Mouse (Mus musculus) myocyte (in vitro differentiated cells): ENCODE data around the gene Prr3. TPM values are rescaled to one million over a fixed set of nuclear protein-coding genes. Genes with fewer than 3 reads are reported as not detected.

ENCODE experiments used
- H3K27me3 ChIP-seq: one replicate; pipeline ENCODE4 v1.6.1; 2011; ENCODE audit not compliant: control insufficient read depth, insufficient read depth, insufficient read length
- H3K36me3 ChIP-seq: one replicate; pipeline ENCODE4 v1.6.1; 2011; ENCODE audit not compliant: control insufficient read depth, insufficient read depth
- H3K4me2 ChIP-seq: one replicate; pipeline ENCODE4 v1.6.1; 2011; ENCODE audit warnings: low read depth, control low read depth
- H3K4me3 ChIP-seq: one replicate; pipeline ENCODE4 v1.5.1; 2011; ENCODE audit warnings: mild to moderate bottlenecking, control low read depth, moderate library complexity
- H3K79me2 ChIP-seq: one replicate; pipeline ENCODE4 v1.6.1; 2011; ENCODE audit not compliant: control insufficient read depth, insufficient read depth
- H3ac ChIP-seq: one replicate; pipeline ENCODE4 v1.6.1; 2011; ENCODE audit not compliant: control insufficient read depth, insufficient read length
- CEBPB ChIP-seq: IDR thresholded peaks from 2 replicates; pipeline ENCODE4 v1.6.1; 2011; ENCODE audit warnings: mild to moderate bottlenecking, moderate library complexity; ENCODE audit not compliant: poor library complexity, insufficient read depth, severe bottlenecking
- E2F4 ChIP-seq: IDR thresholded peaks from one replicate; pipeline ENCODE4 v1.6.1; 2011; ENCODE audit warnings: mild to moderate bottlenecking, control low read depth, moderate library complexity; ENCODE audit not compliant: insufficient read depth
- MAX ChIP-seq: IDR thresholded peaks from one replicate; pipeline ENCODE4 v1.6.1; 2011; ENCODE audit warnings: low read depth, mild to moderate bottlenecking, control low read depth
- MYOD1 ChIP-seq, 3 experiments: IDR thresholded peaks; one replicate each; pipeline ENCODE4 v1.6.1; 2011; ENCODE audit warnings: control low read depth in 2 of 3, low read depth in 2 of 3, mild to moderate bottlenecking in 2 of 3, moderate library complexity in 1 of 3; ENCODE audit not compliant: insufficient read length in 2 of 3, control insufficient read depth in 1 of 3
- MYOG ChIP-seq, 3 experiments: IDR thresholded peaks; one replicate each; pipeline ENCODE4 v1.6.1; 2011; ENCODE audit warnings: control low read depth in 2 of 3, low read depth in 2 of 3, mild to moderate bottlenecking in 2 of 3; ENCODE audit not compliant: insufficient read length in 2 of 3, control insufficient read depth in 1 of 3, insufficient read depth in 1 of 3
- POLR2A ChIP-seq: IDR thresholded peaks from one replicate; pipeline ENCODE4 v1.6.1; 2011; ENCODE audit warnings: low read depth, mild to moderate bottlenecking, control low read depth, moderate library complexity; ENCODE audit not compliant: insufficient read length
- POLR2AphosphoS2 ChIP-seq: IDR thresholded peaks from one replicate; pipeline ENCODE4 v1.6.1; 2011; ENCODE audit warnings: low read depth, control low read depth; ENCODE audit not compliant: insufficient read length
- REST ChIP-seq: IDR thresholded peaks from one replicate; pipeline ENCODE4 v1.6.1; 2011; ENCODE audit warnings: mild to moderate bottlenecking, control low read depth, moderate library complexity; ENCODE audit not compliant: insufficient read depth, insufficient read length
- SRF ChIP-seq: IDR thresholded peaks from one replicate; pipeline ENCODE4 v1.6.1; 2011; ENCODE audit warnings: low read depth; ENCODE audit not compliant: control insufficient read depth, insufficient read length
- TCF12 ChIP-seq: IDR thresholded peaks from one replicate; pipeline ENCODE4 v1.6.1; 2011; ENCODE audit warnings: mild to moderate bottlenecking, control low read depth; ENCODE audit not compliant: poor library complexity, insufficient read depth, severe bottlenecking
- TCF3 ChIP-seq: IDR thresholded peaks from one replicate; pipeline ENCODE4 v1.6.1; 2011; ENCODE audit warnings: low read depth, control low read depth; ENCODE audit not compliant: insufficient read length
- USF1 ChIP-seq: IDR thresholded peaks from one replicate; pipeline ENCODE4 v1.6.1; 2011; ENCODE audit warnings: low read depth, mild to moderate bottlenecking, control low read depth, moderate library complexity
- polyA plus RNA-seq: library from polyadenylated mRNA; unstranded; fragments of >200 nt; fragmentation: generic; extraction: Trizol; gene quantifications from one replicate; pipeline ENCODE4 v1.2.1, GENCODE M21; 2012; ENCODE audit warnings: missing spikeins

The Prr3 gene
- polyA plus RNA-seq, 1 experiment = 14.1 TPM

GRCm38 (mm10) chr17:36003331-36003730 lies 23.3 kb upstream of the Prr3 start:
- peaks cover 68% of the 10 kb centered on the region for H3K79me2 ChIP-seq
- no peaks in the 10 kb centered on the region for H3K36me3 ChIP-seq
- no peak overlapping the region for H3K4me2 ChIP-seq
- TF ChIP-seq POLR2A (no peak), TCF3 (no peak), SRF (no peak), POLR2AphosphoS2 (no peak), MYOD1 (IDR thresholded peaks at IDR 0.05; ENCODE audit: control insufficient read depth in 1 of 3, insufficient read length in 2 of 3, low read depth in 2 of 3) (no peak), MYOG (IDR thresholded peaks at IDR 0.05; ENCODE audit: control insufficient read depth in 1 of 3, insufficient read depth in 1 of 3, insufficient read length in 2 of 3, low read depth in 2 of 3) (no peak), USF1 (no peak), TCF12 (no peak)
- H3K27me3 ChIP-seq = no peaks in the 10 kb centered on the region
- no peak overlapping the region for H3K4me3 ChIP-seq
- H3ac ChIP-seq = no peak overlapping the region

- H3K4me2 ChIP-seq = peak overlapping the region; percentile 49
- no peak overlapping the region for H3K4me3 ChIP-seq
- no peaks in the 10 kb centered on the region for H3K27me3 ChIP-seq
- H3ac ChIP-seq = no peak overlapping the region
- H3K79me2 ChIP-seq = peaks cover 80% of the 10 kb centered on the region
- no peaks in the 10 kb centered on the region for H3K36me3 ChIP-seq
- TF ChIP-seq MYOD1 (IDR thresholded peaks at IDR 0.05; ENCODE audit: control insufficient read depth in 1 of 3, insufficient read length in 2 of 3, low read depth in 2 of 3) (peak in 1 of 3 experiments; percentile 9), REST (no peak)
Measured at GRCm38 (mm10) chr17:36001966-36002365, 21.9 kb upstream of the Prr3 start.

GRCm38 (mm10) chr17:36001121-36001897 lies 21.3 kb upstream of the Prr3 start:
- H3K4me2 ChIP-seq = peak overlapping the region; percentile 75

GRCm38 (mm10) chr17:36000349-36000748 lies 20.3 kb upstream of the Prr3 start:
- TF ChIP-seq POLR2A (no peak), SRF (no peak), CEBPB (no peak), USF1 (no peak), MYOG (IDR thresholded peaks at IDR 0.05; ENCODE audit: control insufficient read depth in 1 of 3, insufficient read depth in 1 of 3, insufficient read length in 2 of 3, low read depth in 2 of 3) (no peak), TCF3 (no peak), POLR2AphosphoS2 (no peak), MYOD1 (IDR thresholded peaks at IDR 0.05; ENCODE audit: control insufficient read depth in 1 of 3, insufficient read length in 2 of 3, low read depth in 2 of 3) (no peak), E2F4 (no peak), REST (no peak), TCF12 (no peak)
- Histone ChIP-seq H3ac (no peak overlapping the region), H3K4me3 (no peak overlapping the region), H3K4me2 (peak overlapping the region; percentile 45), H3K79me2 (peaks cover 73% of the 10 kb centered on the region), H3K36me3 (no peaks in the 10 kb centered on the region), H3K27me3 (no peaks in the 10 kb centered on the region)

More at GRCm38 (mm10) chr17:36001121-36001897, 21.3 kb upstream of the Prr3 start:
- TF ChIP-seq MYOD1 (IDR thresholded peaks at IDR 0.05; ENCODE audit: control insufficient read depth in 1 of 3, insufficient read length in 2 of 3, low read depth in 2 of 3) (peak in 1 of 3 experiments; percentile 17), MAX (no peak), MYOG (IDR thresholded peaks at IDR 0.05; ENCODE audit: control insufficient read depth in 1 of 3, insufficient read depth in 1 of 3, insufficient read length in 2 of 3, low read depth in 2 of 3) (peak in 1 of 3 experiments; percentile 19), E2F4 (no peak)
- no peaks in the 10 kb centered on the region for H3K27me3 ChIP-seq
- H3K36me3 ChIP-seq = no peaks in the 10 kb centered on the region
- peaks cover 73% of the 10 kb centered on the region for H3K79me2 ChIP-seq
- no peak overlapping the region for H3K4me3 ChIP-seq
- H3ac ChIP-seq = no peak overlapping the region

GRCm38 (mm10) chr17:35999356-35999755 lies 19.3 kb upstream of the Prr3 start:
- H3K36me3 ChIP-seq = no peaks in the 10 kb centered on the region
- H3K4me3 ChIP-seq = no peak overlapping the region
- H3ac ChIP-seq = no peak overlapping the region
- TF ChIP-seq MYOG (IDR thresholded peaks at IDR 0.05; ENCODE audit: control insufficient read depth in 1 of 3, insufficient read depth in 1 of 3, insufficient read length in 2 of 3, low read depth in 2 of 3) (no peak), POLR2A (no peak), CEBPB (no peak), REST (no peak), E2F4 (no peak), USF1 (no peak)
- peaks cover 74% of the 10 kb centered on the region for H3K79me2 ChIP-seq
- no peak overlapping the region for H3K4me2 ChIP-seq
- no peaks in the 10 kb centered on the region for H3K27me3 ChIP-seq
